Mouse (Mus musculus) midbrain, embryonic 14.5 days (tissue): ENCODE results near the gene Clasp2. TPM values are rescaled to one million over a fixed set of nuclear protein-coding genes. Genes with fewer than 3 reads are reported as not detected.
"Not testable (repeated sequence)": the region's sequence is repeated elsewhere in the genome, so short reads cannot be mapped to it uniquely, and the experiment has no call there.

Source experiments
- ATAC-seq: fragments of 200-750 bp; cut with Nextera tagmentation; 2 replicates; pipeline ENCODE4 v1.8.0; 2017; ENCODE audit warnings: moderate number of reproducible peaks, moderate library complexity; ENCODE audit not compliant: low FRiP score, low TSS enrichment
- DNase-seq: peaks from one replicate; pipeline ENCODE4 v3.0.0-alpha.2; 2015
- H3K27ac ChIP-seq: fragments of 300-500 bp; sonication (generic); replicated peaks from 2 replicates; pipeline ENCODE4 v1.5.1; 2014; ENCODE audit warnings: mild to moderate bottlenecking, low read depth, low read length, moderate library complexity
- H3K27me3 ChIP-seq: fragments of 300-500 bp; sonication (generic); 2 replicates; pipeline ENCODE4 v1.6.1; 2014; ENCODE audit warnings: low read length, control low read depth, mixed read lengths; ENCODE audit not compliant: control insufficient read depth, insufficient read depth
- H3K36me3 ChIP-seq: fragments of 300-500 bp; sonication (generic); 2 replicates; pipeline ENCODE4 v1.6.1; 2014; ENCODE audit warnings: low read length, control low read depth; ENCODE audit not compliant: control insufficient read depth, insufficient read depth
- H3K4me1 ChIP-seq: fragments of 300-500 bp; sonication (generic); 2 replicates; pipeline ENCODE4 v1.6.1; 2014; ENCODE audit warnings: mild to moderate bottlenecking, antibody characterized with exemption, low read length, control low read depth; ENCODE audit not compliant: control insufficient read depth, insufficient read depth
- H3K4me2 ChIP-seq: fragments of 300-500 bp; sonication (generic); 2 replicates; pipeline ENCODE4 v1.6.1; 2014; ENCODE audit warnings: mild to moderate bottlenecking, low read length, moderate library complexity
- H3K4me3 ChIP-seq: fragments of 300-500 bp; sonication (generic); replicated peaks from 2 replicates; pipeline ENCODE4 v1.5.1; 2014; ENCODE audit warnings: low read depth, low read length
- H3K9ac ChIP-seq: fragments of 300-500 bp; sonication (generic); replicated peaks from 2 replicates; pipeline ENCODE4 v1.6.1; 2014; ENCODE audit warnings: mild to moderate bottlenecking, low read length, moderate library complexity
- H3K9me3 ChIP-seq: fragments of 300-500 bp; sonication (generic); 2 replicates; pipeline ENCODE4 v1.6.1; 2016; ENCODE audit warnings: low read length, control low read depth, mixed read lengths; ENCODE audit not compliant: control insufficient read depth
- WGBS: fragments of 180-500 bp; shearing (Covaris S2); extraction: QIAGEN DNeasy Blood & Tissue Kit; methylation state at CpG from one replicate; pipeline ENCODE4 v1.1.7; 2014; 5-methylcytosine and 5-hydroxymethylcytosine counted together
- polyA plus RNA-seq: library from polyadenylated mRNA; unstranded; fragments of >200 nt; fragmentation: Nextera tagmentation; extraction: Ambion mirVana; gene quantifications from 2 replicates; pipeline ENCODE4 v1.2.1, GENCODE M21; 2014

Gene Clasp2
- polyA plus RNA-seq, 1 experiment from 2014 or later, result 150 TPM

- ATAC-seq, result no peak
- Histone ChIP-seq H3K4me1 (no peaks in the 10 kb centered on the region), H3K36me3 (peaks cover 74% of the 10 kb centered on the region), H3K9me3 (no peaks in the 10 kb centered on the region), H3K4me3 (no peak overlapping the region), H3K27ac (no peak overlapping the region), H3K4me2 (no peak overlapping the region), H3K27me3 (no peaks in the 10 kb centered on the region), H3K9ac (no peak overlapping the region)
- 90% methylated on average over 5 of the region's 5 CpGs for WGBS
- DNase-seq, result no peak
Measured at GRCm38 (mm10) chr9:113857929-113858440, 116.7 kb downstream of the Clasp2 start.

- no peaks in the 10 kb centered on the region for H3K9me3 ChIP-seq
- peaks cover 70% of the 10 kb centered on the region for H3K36me3 ChIP-seq
- ATAC-seq, result no peak
- no peak overlapping the region for H3K4me2 ChIP-seq
- DNase-seq, result no peak
- H3K27me3 ChIP-seq, result no peaks in the 10 kb centered on the region
- no peak overlapping the region for H3K4me3 ChIP-seq
- no peak overlapping the region for H3K27ac ChIP-seq
- H3K4me1 ChIP-seq, result no peaks in the 10 kb centered on the region
- WGBS, result 95% methylated on average over 5 of the region's 5 CpGs
- no peak overlapping the region for H3K9ac ChIP-seq
Measured at GRCm38 (mm10) chr9:113859420-113859819, 118.1 kb downstream of the Clasp2 start.

- no peak for ATAC-seq
- Histone ChIP-seq H3K4me3 (no peak overlapping the region), H3K4me1 (no peaks in the 10 kb centered on the region), H3K27ac (no peak overlapping the region), H3K9me3 (no peaks in the 10 kb centered on the region), H3K4me2 (no peak overlapping the region), H3K9ac (no peak overlapping the region), H3K27me3 (no peaks in the 10 kb centered on the region), H3K36me3 (peaks cover 68% of the 10 kb centered on the region)
- no peak for DNase-seq
- WGBS, result 88% methylated on average over 5 of the region's 5 CpGs
Measured at GRCm38 (mm10) chr9:113863370-113863999, 122.2 kb downstream of the Clasp2 start.

- Histone ChIP-seq H3K9ac (no peak overlapping the region), H3K9me3 (no peaks in the 10 kb centered on the region), H3K27me3 (no peaks in the 10 kb centered on the region), H3K4me3 (no peak overlapping the region), H3K27ac (no peak overlapping the region), H3K4me1 (no peaks in the 10 kb centered on the region), H3K4me2 (no peak overlapping the region), H3K36me3 (peaks cover 80% of the 10 kb centered on the region)
- 94% methylated on average over 5 of the region's 5 CpGs for WGBS
- no peak for ATAC-seq
- DNase-seq, result no peak
Measured at GRCm38 (mm10) chr9:113867951-113868350, 126.7 kb downstream of the Clasp2 start.

GRCm38 (mm10) chr9:113894903-113895302 is 153.6 kb downstream of the Clasp2 start:
- Histone ChIP-seq H3K27me3 (no peaks in the 10 kb centered on the region), H3K4me1 (no peaks in the 10 kb centered on the region), H3K4me3 (no peak overlapping the region), H3K9ac (no peak overlapping the region), H3K36me3 (peaks cover 88% of the 10 kb centered on the region), H3K27ac (no peak overlapping the region), H3K4me2 (no peak overlapping the region), H3K9me3 (no peaks in the 10 kb centered on the region)
- no peak for DNase-seq
- WGBS, result 97% methylated on average over 3 of the region's 3 CpGs
- no peak for ATAC-seq

- H3K4me3 ChIP-seq, result no peak overlapping the region
- no peaks in the 10 kb centered on the region for H3K27me3 ChIP-seq
- peaks cover 87% of the 10 kb centered on the region for H3K36me3 ChIP-seq
- H3K9me3 ChIP-seq, result no peaks in the 10 kb centered on the region
- 92% methylated on average over 4 of the region's 4 CpGs for WGBS
- H3K27ac ChIP-seq, result no peak overlapping the region
- DNase-seq (peak; percentile 8), ATAC-seq (no peak)
- no peak overlapping the region for H3K4me2 ChIP-seq
- H3K4me1 ChIP-seq, result no peaks in the 10 kb centered on the region
- H3K9ac ChIP-seq, result no peak overlapping the region
Measured at GRCm38 (mm10) chr9:113903136-113903535, 161.9 kb downstream of the Clasp2 start.

- H3K4me1 ChIP-seq, H3K27me3 ChIP-seq, H3K4me2 ChIP-seq, H3K9ac ChIP-seq, ATAC-seq, H3K9me3 ChIP-seq, H3K4me3 ChIP-seq, H3K27ac ChIP-seq: not testable (repeated sequence)
- peaks cover 90% of the 10 kb centered on the region for H3K36me3 ChIP-seq
- 98% methylated on average over 6 of the region's 6 CpGs for WGBS
- DNase-seq, result peak; percentile 8
Measured at GRCm38 (mm10) chr9:113904315-113904714, 163.0 kb downstream of the Clasp2 start.

GRCm38 (mm10) chr9:113915789-113916188 is 174.5 kb downstream of the Clasp2 start:
- 98% methylated on average over 5 of the region's 5 CpGs for WGBS
- no peak overlapping the region for H3K9ac ChIP-seq
- no peaks in the 10 kb centered on the region for H3K4me1 ChIP-seq
- H3K9me3 ChIP-seq, result no peaks in the 10 kb centered on the region
- ATAC-seq (no peak), DNase-seq (no peak)
- no peak overlapping the region for H3K27ac ChIP-seq
- no peak overlapping the region for H3K4me2 ChIP-seq
- no peaks in the 10 kb centered on the region for H3K27me3 ChIP-seq
- no peak overlapping the region for H3K4me3 ChIP-seq
- H3K36me3 ChIP-seq, result peaks cover 82% of the 10 kb centered on the region

GRCm38 (mm10) chr9:113922677-113923076 is 181.4 kb downstream of the Clasp2 start:
- Histone ChIP-seq H3K9me3 (no peaks in the 10 kb centered on the region), H3K27ac (no peak overlapping the region), H3K9ac (no peak overlapping the region), H3K4me2 (no peak overlapping the region), H3K4me1 (no peaks in the 10 kb centered on the region), H3K27me3 (no peaks in the 10 kb centered on the region), H3K4me3 (no peak overlapping the region), H3K36me3 (peaks cover 58% of the 10 kb centered on the region)
- 94% methylated on average over 5 of the region's 5 CpGs for WGBS
- DNase-seq (no peak), ATAC-seq (no peak)
